Mouse (Mus musculus) spleen, adult 10 weeks (tissue): ENCODE results near the gene Mllt6. TPM values are rescaled to one million over a fixed set of nuclear protein-coding genes. Genes with fewer than 3 reads are reported as not detected.

Experiments
- polyA plus RNA-seq: library from polyadenylated mRNA; stranded (reverse); fragments of 350-450 nt; fragmentation: Illumina TruSeq; extraction: RNeasy Lipid Tissue Mini Kit (QIAGEN cat#74804); gene quantifications from one replicate; pipeline ENCODE4 v1.2.3, GENCODE M21; 2015; ENCODE audit warnings: low replicate concordance; ENCODE audit not compliant: insufficient read depth

Gene Mllt6
- polyA plus RNA-seq: 52.9 TPM

DNA sequence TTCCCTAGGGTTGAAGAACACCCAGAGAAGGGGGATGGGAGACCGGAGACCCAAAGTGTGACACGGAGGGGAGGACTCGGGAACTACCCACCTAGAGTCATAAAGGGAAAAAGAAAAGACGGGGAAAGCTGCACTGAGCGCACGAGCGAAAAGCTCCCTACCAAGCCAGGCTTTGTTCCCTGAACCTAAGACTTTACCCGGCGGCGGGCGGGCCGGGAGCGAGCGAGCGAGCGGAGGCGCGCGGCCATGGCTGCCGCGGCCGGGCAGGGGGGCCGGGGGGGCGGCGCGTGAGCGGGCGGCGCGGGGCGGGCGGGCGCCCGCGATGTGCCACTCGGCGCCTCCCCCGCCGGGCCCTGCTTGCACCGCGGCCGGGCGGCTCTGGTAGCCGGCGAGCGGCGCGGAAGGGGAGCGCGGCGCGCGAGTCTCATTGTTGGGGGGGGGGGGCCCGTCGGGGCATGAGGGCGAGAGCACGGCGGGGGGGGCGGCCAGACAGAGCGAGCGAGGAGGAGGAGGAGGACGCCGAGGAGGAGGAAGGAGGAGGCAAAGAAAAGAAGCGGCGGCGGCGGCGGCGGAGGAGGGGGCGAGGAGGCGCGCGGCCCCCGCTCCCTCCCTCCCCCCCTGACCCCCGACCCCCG lies at the start of gene Mllt6:
Gene Mllt6, plus strand, starts transcription at position 522 of the 635 bp plus-strand sequence.

GRCm38 (mm10) chr11:97629576-97629975 lies 33.6 kb upstream of the Mllt6 start, which contains the start of gene Epop:
Gene Epop, minus strand, starts transcription at chr11:97629702.

DNA sequence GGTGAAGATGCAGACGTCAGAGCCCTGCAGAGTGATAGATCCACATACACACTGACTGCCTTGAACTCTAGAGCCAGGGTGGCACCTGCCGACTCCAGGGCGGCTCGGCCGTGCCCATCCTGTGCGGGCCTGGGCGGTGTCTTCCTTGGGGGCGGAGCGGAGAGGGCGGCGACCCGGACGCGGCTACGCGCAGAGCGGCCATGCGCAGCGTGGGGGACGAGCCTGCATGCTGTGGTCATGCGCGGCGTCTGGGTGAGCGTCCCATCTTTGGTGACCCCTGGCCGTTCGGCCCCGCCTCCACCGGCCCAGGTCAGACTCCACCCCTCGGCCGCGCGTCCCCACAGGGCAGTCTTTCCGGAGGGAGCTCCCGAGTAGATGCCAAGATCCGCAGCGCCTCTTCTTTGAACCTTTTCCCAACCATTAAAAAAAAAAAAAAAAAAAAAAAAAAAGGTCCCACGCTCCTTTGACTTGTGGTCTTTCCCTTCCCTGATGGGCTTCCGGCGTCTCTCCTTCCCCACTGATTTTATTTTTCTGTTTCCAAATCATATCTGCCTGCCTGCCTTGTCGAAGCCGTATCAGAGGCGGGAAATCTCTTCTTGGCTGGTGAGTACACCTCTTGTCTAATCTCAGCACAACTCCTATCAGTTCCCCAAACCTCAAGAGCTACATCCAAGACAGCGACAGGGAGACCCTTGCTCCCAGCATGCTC lies 22.6 kb downstream of the Mllt6 start, which contains the start of gene Cisd3:
Gene Cisd3, plus strand, starts transcription at position 214 of the 709 bp plus-strand sequence.

DNA sequence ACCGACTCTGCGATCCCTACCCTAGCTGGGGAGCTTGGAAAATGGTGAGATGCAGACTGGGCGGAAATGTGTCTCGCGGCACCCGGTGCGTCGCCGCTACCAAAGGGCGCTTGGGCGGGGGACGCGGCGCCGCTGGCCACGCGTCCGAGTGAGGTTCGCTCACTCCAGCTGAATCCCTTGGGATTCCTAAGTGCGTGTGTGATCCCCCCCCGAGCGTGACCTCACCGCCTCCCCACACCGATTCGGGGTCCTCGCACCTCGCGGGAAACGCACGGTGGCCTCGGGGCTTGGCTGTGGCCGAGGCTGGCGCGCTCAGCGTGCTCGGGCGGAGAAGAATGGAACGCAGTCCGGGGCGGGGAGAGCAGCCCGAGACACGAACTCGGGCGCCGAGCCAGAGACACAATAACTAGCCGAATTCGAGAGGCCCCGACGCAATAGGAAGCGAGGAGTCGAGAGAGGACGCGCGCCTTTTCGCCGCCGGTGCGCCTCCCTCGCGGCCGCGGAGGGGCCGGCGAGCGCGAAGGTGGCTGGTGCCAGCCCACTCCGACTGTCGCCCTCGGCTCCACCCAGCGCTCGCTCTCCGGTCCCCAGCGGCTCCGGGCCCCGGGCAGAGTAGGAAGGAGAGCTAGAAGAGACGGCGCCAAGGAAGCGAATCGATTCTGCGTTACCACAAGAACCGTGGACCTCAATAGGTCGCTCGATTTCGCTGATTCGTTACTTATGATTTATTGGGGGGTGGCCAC lies 37.0 kb downstream of the Mllt6 start, which contains the start of gene Pcgf2:
Gene Pcgf2, minus strand, starts transcription at position 495 of the 743 bp plus-strand sequence.

DNA sequence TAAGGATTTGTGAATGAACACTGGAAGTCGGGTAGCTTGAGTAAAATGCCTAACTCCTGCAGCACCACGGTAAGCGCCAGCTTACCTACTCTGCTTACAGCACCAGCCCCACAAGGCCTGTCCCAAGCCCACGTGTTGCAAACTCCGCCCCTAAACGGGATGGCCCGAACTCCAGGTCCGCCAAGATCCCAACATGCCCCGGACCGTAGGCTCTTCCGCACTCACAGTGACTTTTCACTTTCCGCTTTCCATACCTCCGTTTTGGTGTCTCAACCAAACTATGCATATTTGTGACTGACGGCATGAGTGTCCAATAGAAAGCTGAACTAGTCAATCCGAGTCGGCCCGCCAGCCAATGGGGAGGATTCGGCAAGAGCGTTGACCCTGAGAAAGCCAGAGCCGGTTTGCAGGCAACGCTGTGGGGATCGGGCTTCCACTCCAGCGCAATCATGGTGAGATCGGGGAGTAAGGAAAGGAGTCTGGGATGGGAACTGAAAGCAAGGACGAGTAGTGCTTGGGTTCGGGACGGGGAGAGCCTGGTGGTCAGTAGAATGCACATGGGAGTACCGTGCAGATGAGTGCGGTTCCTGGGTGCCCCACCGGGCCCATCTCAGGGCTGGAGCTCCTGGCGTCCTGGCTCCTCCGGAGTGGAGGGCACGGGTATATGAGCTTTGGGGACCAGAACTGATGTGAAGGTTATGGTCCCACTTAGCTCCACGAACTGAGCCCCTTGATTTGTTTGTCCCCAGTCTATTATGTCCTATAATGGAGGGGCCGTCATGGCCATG lies 40.0 kb downstream of the Mllt6 start, which contains the start of gene Psmb3:
Gene Psmb3, plus strand, starts transcription at position 361 of the 788 bp plus-strand sequence.

Other genes starting within 250 kb of the Mllt6 start
- gene Arhgap23, start 247.9 kb upstream of the Mllt6 start, polyA plus RNA-seq: 14.1 TPM
- not detected for gene 4933428G20Rik, start 163.1 kb upstream of the Mllt6 start, polyA plus RNA-seq
- gene Srcin1, start 87.2 kb upstream of the Mllt6 start, polyA plus RNA-seq: 0.03 TPM
- 1.9 TPM for gene Epop, start 33.7 kb upstream of the Mllt6 start, polyA plus RNA-seq
- gene Cisd3, start 22.4 kb downstream of the Mllt6 start, polyA plus RNA-seq: 24.5 TPM
- gene Pcgf2, start 37.1 kb downstream of the Mllt6 start, polyA plus RNA-seq: 5.1 TPM
- 107 TPM for gene Psmb3, start 40.0 kb downstream of the Mllt6 start, polyA plus RNA-seq
- 44.5 TPM for gene Pip4k2b, start 81.3 kb downstream of the Mllt6 start, polyA plus RNA-seq
- gene Cwc25, start 103.1 kb downstream of the Mllt6 start, polyA plus RNA-seq: 19.0 TPM
- gene 1700001P01Rik, start 112.5 kb downstream of the Mllt6 start, polyA plus RNA-seq: not detected
- gene Rpl23, start 119.0 kb downstream of the Mllt6 start, polyA plus RNA-seq: 3,596 TPM
- 75.7 TPM for gene Lasp1, start 135.6 kb downstream of the Mllt6 start, polyA plus RNA-seq
- 6.1 TPM for gene B230217C12Rik, start 177.4 kb downstream of the Mllt6 start, polyA plus RNA-seq
- 2.1 TPM for gene Fbxo47, start 220.7 kb downstream of the Mllt6 start, polyA plus RNA-seq